9 mouse cellular contexts compared by ENCODE assay signal in genomic region chr19:44198964-44199363, GRCm38 (mm10). TPM values are rescaled to one million over a fixed set of nuclear protein-coding genes. Genes with fewer than 3 reads are reported as not detected.
DNase-seq lines count a peak whose midpoint lies in the region; ATAC-seq and TF ChIP-seq lines count a peak whose summit lies in the region.
"Had no signal": no experiment of that assay in that cellular context is flagged by ENCODE, and none has a peak within 500 bp of the region (broad histone marks: within the 10 kb centered on the region; RNA-seq: fewer than 3 reads in every experiment).

No protein-coding gene starts in this region.

- ATAC-seq in liver, embryonic 11.5 days (replicated peaks; ENCODE audit: low FRiP score): no peak
- no peak for ATAC-seq in erythroid progenitor cell, adult 5-6 weeks (replicated peaks; ENCODE audit: low FRiP score, poor library complexity, severe bottlenecking)

- no peak overlapping the region for H3K9ac ChIP-seq in liver, adult 2 months (ENCODE audit: low read depth, low read length)
- H3K9ac ChIP-seq in liver, embryonic 11.5 days (ENCODE audit: low read depth, low read length): no peak overlapping the region
- H3K9ac ChIP-seq: limb, embryonic 15.5 days had no signal

- peak; percentile 33 to 64 for DNase-seq in cerebellum, postnatal 14 days
- no peak for DNase-seq in cerebellum, adult 9-10 months
- no peak for DNase-seq in liver, adult 2 months (ENCODE audit: extremely low read depth, low read depth, low spot score)
- no peak for DNase-seq in liver, embryonic 11.5 days (ENCODE audit: low spot score)
- peak; percentile 46 for DNase-seq in adipocyte (ENCODE audit: low spot score)
- DNase-seq in retina, postnatal 7 days (ENCODE audit: low read depth, low spot score): peak; percentile 5
- no peak for DNase-seq in frontal cortex, postnatal 10 days (ENCODE audit: low spot score in 2 of 2)

- H3K27ac ChIP-seq in liver, adult 2 months (replicated peaks; ENCODE audit: insufficient read depth, low read depth, low read length): no peak overlapping the region
- no peak overlapping the region for H3K27ac ChIP-seq in liver, embryonic 11.5 days (ENCODE audit: low read depth, low read length)
- H3K27ac ChIP-seq: limb, embryonic 15.5 days had no signal

- no peaks in the 10 kb centered on the region for H3K79me2 ChIP-seq in liver, adult 2 months (ENCODE audit: control insufficient read depth, insufficient read depth, low read length)

- no peaks in the 10 kb centered on the region; the same call in 1 of the 2 replicates for H3K27me3 ChIP-seq in liver, adult 2 months (ENCODE audit: control insufficient read depth, insufficient read depth, low read length)
- no peaks in the 10 kb centered on the region for H3K27me3 ChIP-seq in liver, embryonic 11.5 days (replicated peaks; ENCODE audit: control insufficient read depth, insufficient read depth, low read length)

- TF ChIP-seq POLR2A in liver, adult 2 months (IDR thresholded peaks at IDR 0.05; ENCODE audit: extremely low read depth, insufficient read depth, low read length): no peak

- no peak overlapping the region for H3K4me2 ChIP-seq in liver, embryonic 11.5 days
- H3K4me2 ChIP-seq: limb, embryonic 15.5 days had no signal

- no peaks in the 10 kb centered on the region for H3K4me1 ChIP-seq in liver, adult 2 months (ENCODE audit: control insufficient read depth, insufficient read depth, low read length)
- peaks cover 5% of the 10 kb centered on the region; the same call in 1 of the 2 replicates for H3K4me1 ChIP-seq in liver, embryonic 11.5 days (replicated peaks; ENCODE audit: control insufficient read depth, insufficient read depth, low read length)
- H3K4me1 ChIP-seq: limb, embryonic 15.5 days had no signal

- H3K4me3 ChIP-seq in liver, adult 2 months (ENCODE audit: insufficient read depth, low read depth, low read length): no peak overlapping the region
- no peak overlapping the region for H3K4me3 ChIP-seq in liver, embryonic 11.5 days (ENCODE audit: low read depth, low read length)
- H3K4me3 ChIP-seq: limb, embryonic 15.5 days had no signal

- H3K36me3 ChIP-seq in liver, adult 2 months (ENCODE audit: control insufficient read depth, insufficient read depth, low read length): no peaks in the 10 kb centered on the region
- H3K36me3 ChIP-seq in liver, embryonic 11.5 days (ENCODE audit: control insufficient read depth, insufficient read depth, low read length): no peaks in the 10 kb centered on the region
- H3K36me3 ChIP-seq: limb, embryonic 15.5 days had no signal

- peak; percentile 45; the same call in 1 of the 2 replicates for TF ChIP-seq CTCF in liver, adult 2 months (IDR thresholded peaks at IDR 0.05; ENCODE audit: low read depth, low read length)

- WGBS in liver, adult 2 months: 82% methylated on average over 2 of the region's 2 CpGs
- 60% methylated on average over 2 of the region's 2 CpGs for WGBS in liver, embryonic 11.5 days

- no peaks in the 10 kb centered on the region for H3K9me3 ChIP-seq in liver, embryonic 11.5 days (ENCODE audit: control insufficient read depth, low read length)
- H3K9me3 ChIP-seq: limb, embryonic 15.5 days had no signal

RNA-seq across cellular contexts. Expression of gene Scd3, which starts 4.1 kb away (rescaled TPM):
- 0.20 TPM in 1 of 2 replicates, not detected in the other for total RNA-seq in liver, adult 2 months (2014; rRNA removed)
- 0.02 TPM in 1 of 2 replicates, not detected in the other for polyA plus RNA-seq in liver, adult 2 months (2012; rRNA removed)
- polyA plus RNA-seq in liver, embryonic 11.5 days (2014; fragmentation: Nextera tagmentation; extraction: Ambion mirVana): not detected in 2 replicates
- total RNA-seq in erythroid progenitor cell, adult 5-6 weeks (2015; ENCODE audit: low replicate concordance): not detected in 2 replicates
- not detected in 2 replicates for total RNA-seq in erythroid progenitor cell, adult 5-6 weeks (2017; ENCODE audit: low replicate concordance)

RNA-seq across cellular contexts. Expression of gene Pkd2l1, which starts 6.7 kb away (rescaled TPM):
- not detected in 2 replicates for total RNA-seq in liver, adult 2 months (2014; rRNA removed)
- not detected in 2 replicates for polyA plus RNA-seq in liver, adult 2 months (2012; rRNA removed)
- polyA plus RNA-seq in liver, embryonic 11.5 days (2014; fragmentation: Nextera tagmentation; extraction: Ambion mirVana): not detected in 2 replicates
- not detected in 2 replicates for total RNA-seq in erythroid progenitor cell, adult 5-6 weeks (2015; ENCODE audit: low replicate concordance)
- total RNA-seq in erythroid progenitor cell, adult 5-6 weeks (2017; ENCODE audit: low replicate concordance): not detected in 2 replicates
- polyA plus RNA-seq: limb, embryonic 15.5 days had no signal

RNA-seq across cellular contexts. Expression of gene Bloc1s2, which starts 52.7 kb away (rescaled TPM):
- total RNA-seq in liver, adult 2 months (2014; rRNA removed): 16.6 and 17.9 TPM in 2 replicates
- 25.4 and 26.2 TPM in 2 replicates for polyA plus RNA-seq in liver, adult 2 months (2012; rRNA removed)
- 83.3 and 93.0 TPM in 2 replicates for polyA plus RNA-seq in liver, embryonic 11.5 days (2014; fragmentation: Nextera tagmentation; extraction: Ambion mirVana)
- total RNA-seq in erythroid progenitor cell, adult 5-6 weeks (2015; ENCODE audit: low replicate concordance): 32.1 and 50.7 TPM in 2 replicates
- 8.8 and 13.7 TPM in 2 replicates for total RNA-seq in erythroid progenitor cell, adult 5-6 weeks (2017; ENCODE audit: low replicate concordance)

Comparison
In these comparisons a context has a peak if more than half of its experiments do, and no peak if none do; other contexts are left out.
1. DNase-seq: peak in cerebellum, postnatal 14 days (2 of 2), adipocyte (single experiment) and retina, postnatal 7 days (single experiment); none in cerebellum, adult 9-10 months (single experiment), liver, adult 2 months (single experiment), liver, embryonic 11.5 days (single experiment) and frontal cortex, postnatal 10 days (0 of 2).